Mouse (Mus musculus) liver, embryonic 14.5 days (tissue): Measurements from ENCODE around the gene Galnt16.

Experiments used
- CTCF ChIP-seq: IDR thresholded peaks from 2 replicates; pipeline ENCODE4 v1.5.1; 2016; ENCODE audit warnings: antibody characterized with exemption, low read depth, control low read depth
- EP300 ChIP-seq: IDR thresholded peaks from 2 replicates; pipeline ENCODE4 v1.6.1; 2016; ENCODE audit warnings: antibody characterized with exemption, low read depth

DNA sequence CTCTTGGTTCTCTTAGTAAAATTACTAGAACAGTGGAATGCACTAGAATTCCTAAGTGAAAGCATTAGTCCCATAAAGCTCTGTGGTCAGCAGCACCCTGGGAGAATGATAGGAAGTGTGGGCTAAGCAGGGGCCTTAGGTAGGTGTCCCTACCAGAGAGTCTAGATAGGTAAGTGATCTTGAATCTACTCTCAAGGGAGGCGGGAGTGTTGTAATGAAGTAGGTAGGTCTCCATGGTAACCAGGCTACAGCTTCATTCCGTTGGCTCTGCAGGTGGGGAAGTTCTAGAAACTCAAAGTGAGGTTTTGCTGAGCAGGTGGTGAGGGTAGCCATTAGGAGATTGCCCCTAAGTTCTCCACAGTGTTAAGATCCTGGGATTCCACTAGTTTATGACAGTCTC lies 47.7 kb downstream of the Galnt16 start:
- no peak for TF ChIP-seq CTCF
- no peak for TF ChIP-seq EP300
